Mouse (Mus musculus) C2C12 (cell line): Measurements from ENCODE around the gene Ahdc1. TPM values are rescaled to one million over a fixed set of nuclear protein-coding genes. Genes with fewer than 3 reads are reported as not detected.

Experiments
- H3K27me3 ChIP-seq: one replicate; pipeline ENCODE4 v1.6.1; 2011; ENCODE audit not compliant: control insufficient read depth, insufficient read depth, insufficient read length
- H3K36me3 ChIP-seq: one replicate; pipeline ENCODE4 v1.6.1; 2011; ENCODE audit not compliant: control insufficient read depth, insufficient read depth
- H3K4me3 ChIP-seq: one replicate; pipeline ENCODE4 v1.5.1; 2011; ENCODE audit warnings: mild to moderate bottlenecking, control low read depth; ENCODE audit not compliant: poor library complexity, insufficient read depth, severe bottlenecking
- H3K79me2 ChIP-seq: one replicate; pipeline ENCODE4 v1.6.1; 2011; ENCODE audit not compliant: control insufficient read depth, insufficient read depth
- H3K79me3 ChIP-seq: one replicate; pipeline ENCODE4 v1.6.1; 2011; ENCODE audit warnings: low read depth, control low read depth
- H3ac ChIP-seq: one replicate; pipeline ENCODE3; 2011; ENCODE audit warnings: low read depth; ENCODE audit not compliant: control insufficient read depth, insufficient read length
- CEBPB ChIP-seq: IDR thresholded peaks from one replicate; pipeline ENCODE4 v1.6.1; 2011; ENCODE audit warnings: low read depth, mild to moderate bottlenecking, control low read depth, moderate library complexity
- CTCF ChIP-seq: IDR thresholded peaks from one replicate; pipeline ENCODE4 v1.5.1; 2011; ENCODE audit not compliant: control insufficient read depth, insufficient read depth, insufficient read length
- FOSL1 ChIP-seq: IDR thresholded peaks from one replicate; pipeline ENCODE4 v1.8.0; 2011; ENCODE audit warnings: mild to moderate bottlenecking, low read length; ENCODE audit not compliant: poor library complexity, insufficient read depth, severe bottlenecking
- MAX ChIP-seq: IDR thresholded peaks from one replicate; pipeline ENCODE4 v1.6.1; 2011; ENCODE audit warnings: mild to moderate bottlenecking, control low read depth
- MYOD1 ChIP-seq: IDR thresholded peaks from one replicate; pipeline ENCODE4 v1.6.1; 2011; ENCODE audit warnings: low read depth; ENCODE audit not compliant: control insufficient read depth, insufficient read length
- MYOG ChIP-seq: IDR thresholded peaks from one replicate; pipeline ENCODE4 v1.6.1; 2011; ENCODE audit not compliant: control insufficient read depth, insufficient read length; ENCODE audit errors: extremely low read depth
- USF1 ChIP-seq: IDR thresholded peaks from one replicate; pipeline ENCODE4 v1.6.1; 2011; ENCODE audit warnings: low read depth, mild to moderate bottlenecking, control low read depth, moderate library complexity
- polyA plus RNA-seq: library from polyadenylated mRNA; unstranded; fragments of >200 nt; fragmentation: generic; extraction: Trizol; gene quantifications from one replicate; pipeline ENCODE4 v1.2.1, GENCODE M21; 2012; ENCODE audit warnings: missing spikeins

Ahdc1 gene
- polyA plus RNA-seq, 1 experiment: 27.9 TPM

GRCm38 (mm10) chr4:133024404-133024803 lies 13.3 kb downstream of the Ahdc1 start:
- TF ChIP-seq MYOD1 (no peak), FOSL1 (no peak), MAX (no peak), USF1 (no peak), CTCF (no peak), CEBPB (no peak), MYOG (no peak)
- Histone ChIP-seq H3K79me2 (peaks cover 99% of the 10 kb centered on the region), H3K27me3 (no peaks in the 10 kb centered on the region), H3K4me3 (no peak overlapping the region), H3K79me3 (peaks cover 74% of the 10 kb centered on the region), H3ac (no peak overlapping the region), H3K36me3 (peaks cover 17% of the 10 kb centered on the region)

GRCm38 (mm10) chr4:133024969-133025685 lies 14.1 kb downstream of the Ahdc1 start:
- H3ac ChIP-seq: no peak overlapping the region
- no peak overlapping the region for H3K4me3 ChIP-seq
- peaks cover 99% of the 10 kb centered on the region for H3K79me2 ChIP-seq
- TF ChIP-seq MYOG (no peak), FOSL1 (no peak), MAX (no peak), MYOD1 (no peak), USF1 (no peak)
- no peaks in the 10 kb centered on the region for H3K27me3 ChIP-seq
- peaks cover 73% of the 10 kb centered on the region for H3K79me3 ChIP-seq
- peaks cover 17% of the 10 kb centered on the region for H3K36me3 ChIP-seq

- no peak for TF ChIP-seq MAX
- TF ChIP-seq FOSL1: no peak
- TF ChIP-seq CEBPB: no peak
- no peak for TF ChIP-seq MYOD1
- no peak for TF ChIP-seq CTCF
- no peak for TF ChIP-seq MYOG
- TF ChIP-seq USF1: no peak
- Histone ChIP-seq H3K79me2 (peaks cover 98% of the 10 kb centered on the region), H3K79me3 (peaks cover 66% of the 10 kb centered on the region), H3K4me3 (no peak overlapping the region), H3ac (no peak overlapping the region), H3K27me3 (no peaks in the 10 kb centered on the region), H3K36me3 (peaks cover 24% of the 10 kb centered on the region)
Measured at GRCm38 (mm10) chr4:133026272-133026671, 15.2 kb downstream of the Ahdc1 start.

DNA sequence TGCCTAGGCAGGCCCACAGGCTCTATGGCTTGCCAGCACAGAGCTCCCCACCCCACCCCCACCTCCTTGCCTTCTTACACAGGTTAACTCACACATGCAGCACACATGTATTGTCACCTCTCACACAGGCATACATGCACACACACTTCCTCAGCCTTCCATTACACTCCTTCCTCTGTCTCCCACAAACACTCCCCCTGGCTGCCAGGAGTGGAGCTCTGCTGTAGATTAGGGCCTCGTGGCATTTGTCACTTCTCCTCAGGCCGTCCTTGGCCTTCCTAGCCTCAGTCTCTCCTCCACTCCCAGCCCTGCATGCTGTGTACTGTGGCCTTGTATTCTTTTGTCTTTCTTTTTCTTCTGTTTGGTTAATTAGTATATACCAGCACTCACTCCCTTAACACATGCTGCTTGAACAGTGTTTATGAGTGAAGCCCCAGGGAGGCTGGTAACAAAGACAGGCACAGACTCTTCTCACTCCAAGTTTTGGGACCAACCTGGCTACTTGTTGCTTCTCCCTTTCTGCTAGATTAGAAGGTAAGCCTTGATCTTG lies 15.8 kb downstream of the Ahdc1 start:
- Histone ChIP-seq H3K36me3 (peaks cover 25% of the 10 kb centered on the region), H3K27me3 (no peaks in the 10 kb centered on the region), H3K79me3 (peaks cover 61% of the 10 kb centered on the region), H3ac (no peak overlapping the region), H3K79me2 (peaks cover 98% of the 10 kb centered on the region), H3K4me3 (no peak overlapping the region)
- TF ChIP-seq MAX (no peak), MYOD1 (no peak), CTCF (no peak), CEBPB (no peak), MYOG (no peak), FOSL1 (no peak), USF1 (no peak)

DNA sequence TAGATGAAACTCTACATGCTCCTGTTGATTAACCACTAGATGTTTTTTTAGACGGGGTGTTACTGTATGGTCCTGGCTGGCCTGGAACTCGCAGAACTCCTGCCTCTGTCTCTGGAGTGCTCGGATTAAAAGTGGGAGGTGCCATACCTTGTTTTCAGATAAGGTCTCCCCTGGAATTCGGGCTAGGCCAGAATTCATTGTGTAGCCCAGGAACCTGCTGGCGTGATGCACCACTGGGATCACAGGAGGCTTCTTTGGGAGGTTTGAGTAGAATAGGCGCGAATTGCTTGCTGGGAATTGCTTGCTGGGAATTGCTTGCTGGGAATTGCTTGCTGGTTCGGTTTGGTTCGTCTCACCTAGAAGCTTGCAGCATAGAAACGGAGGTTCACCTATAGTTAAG lies 16.7 kb downstream of the Ahdc1 start:
- Histone ChIP-seq H3K36me3 (peaks cover 30% of the 10 kb centered on the region), H3ac (no peak overlapping the region), H3K27me3 (no peaks in the 10 kb centered on the region), H3K79me3 (peaks cover 55% of the 10 kb centered on the region), H3K4me3 (no peak overlapping the region), H3K79me2 (peaks cover 96% of the 10 kb centered on the region)
- TF ChIP-seq USF1 (no peak), MYOD1 (no peak), MYOG (no peak), FOSL1 (no peak), CEBPB (no peak), MAX (no peak), CTCF (no peak)
